Mouse (Mus musculus) CH12.LX (cell line): ENCODE results near the gene Rbm18.

Experiments used
- BHLHE40 ChIP-seq: IDR thresholded peaks from 2 replicates; pipeline ENCODE4 v1.6.1; 2011; ENCODE audit warnings: mild to moderate bottlenecking, low read depth, low read length, improper control_type of control experiment
- CTCF ChIP-seq, 2 experiments: IDR thresholded peaks in 1 of 2; conservative IDR thresholded peaks in 1 of 2; 2 replicates each; pipeline ENCODE4 v1.5.1; 2011 to 2012; ENCODE audit warnings: low read depth in 2 of 2, low read length in 2 of 2, improper control_type of control experiment in 1 of 2, inconsistent platforms in 1 of 2, mild to moderate bottlenecking in 1 of 2, moderate library complexity in 1 of 2
- EP300 ChIP-seq: IDR thresholded peaks from 2 replicates; pipeline ENCODE4 v1.6.1; 2011; ENCODE audit warnings: low read length, improper control_type of control experiment
- IRF4 ChIP-seq: IDR thresholded peaks from 2 replicates; pipeline ENCODE4 v1.6.1; 2014; ENCODE audit warnings: low read depth, mild to moderate bottlenecking, inconsistent platforms, low read length, improper control_type of control experiment
- KAT2A ChIP-seq: IDR thresholded peaks from 2 replicates; pipeline ENCODE4 v1.6.1; 2012; ENCODE audit warnings: low read length, improper control_type of control experiment, inconsistent platforms; ENCODE audit not compliant: insufficient replicate concordance
- MAFK ChIP-seq: IDR thresholded peaks from 2 replicates; pipeline ENCODE4 v1.6.1; 2011; ENCODE audit warnings: low read length, improper control_type of control experiment; ENCODE audit not compliant: insufficient replicate concordance
- MAX ChIP-seq: IDR thresholded peaks from 2 replicates; pipeline ENCODE4 v1.6.1; 2011; ENCODE audit warnings: low read length, improper control_type of control experiment
- MAZ ChIP-seq: IDR thresholded peaks from 2 replicates; pipeline ENCODE4 v1.6.1; 2012; ENCODE audit warnings: low read depth, mild to moderate bottlenecking, inconsistent platforms, low read length, improper control_type of control experiment, moderate library complexity
- SIN3A ChIP-seq: IDR thresholded peaks from 2 replicates; pipeline ENCODE4 v1.6.1; 2012; ENCODE audit warnings: low read length, improper control_type of control experiment, inconsistent platforms
- TBP ChIP-seq: conservative IDR thresholded peaks from 2 replicates; pipeline ENCODE4 v1.6.1; 2011; ENCODE audit warnings: low read depth, low read length, improper control_type of control experiment
- TCF12 ChIP-seq: IDR thresholded peaks from 2 replicates; pipeline ENCODE4 v1.6.1; 2014; ENCODE audit warnings: low read depth, mild to moderate bottlenecking, inconsistent platforms, low read length, improper control_type of control experiment
- USF1 ChIP-seq: IDR thresholded peaks from 2 replicates; pipeline ENCODE4 v1.6.1; 2014; ENCODE audit warnings: low read depth, mild to moderate bottlenecking, inconsistent platforms, low read length, improper control_type of control experiment
- ZNF384 ChIP-seq: IDR thresholded peaks from 2 replicates; pipeline ENCODE4 v1.6.1; 2012; ENCODE audit warnings: low read depth, low read length, improper control_type of control experiment, inconsistent platforms

DNA sequence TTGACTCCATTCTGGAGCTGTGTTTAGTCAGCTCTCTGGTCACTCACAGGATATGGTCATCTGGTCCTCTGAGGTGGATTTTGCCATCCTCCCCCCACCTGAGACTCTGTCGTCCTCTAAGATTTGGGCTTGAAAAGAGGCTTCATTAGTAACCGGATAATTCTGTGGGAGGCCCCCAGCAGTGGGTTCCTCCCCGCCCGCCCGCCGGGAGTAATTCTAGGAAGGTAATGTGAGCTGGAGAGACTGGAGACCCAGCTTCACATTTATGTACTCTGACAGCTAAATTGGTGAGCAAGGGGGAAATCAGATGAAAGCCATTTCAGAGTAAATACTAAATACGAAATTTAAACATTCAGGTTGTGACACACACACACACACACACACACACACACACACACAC is 28.0 kb downstream of the Rbm18 start:
- TF ChIP-seq SIN3A (no peak), BHLHE40 (no peak), CTCF (conservative IDR thresholded peaks at IDR 0.05 in 1 of 2, IDR thresholded peaks at IDR 0.05 in 1 of 2; ENCODE audit: low read depth in 2 of 2, low read length in 2 of 2) (no peak), EP300 (no peak), MAFK (no peak), IRF4 (no peak), MAX (no peak), USF1 (no peak), ZNF384 (no peak), TBP (no peak), KAT2A (no peak), TCF12 (no peak), MAZ (no peak)
